Mouse (Mus musculus) stomach, embryonic 16.5 days (tissue): ENCODE measurements around the gene Lman1l. TPM values are rescaled to one million over a fixed set of nuclear protein-coding genes. Genes with fewer than 3 reads are reported as not detected.

Experiments
- ATAC-seq: fragments of 200-750 bp; cut with Nextera tagmentation; 2 replicates; pipeline ENCODE4 v1.8.0; 2017; ENCODE audit warnings: moderate number of reproducible peaks, moderate TSS enrichment; ENCODE audit not compliant: insufficient read depth, low FRiP score
- H3K27ac ChIP-seq: fragments of 300-500 bp; sonication (generic); 2 replicates; pipeline ENCODE4 v1.5.1; 2014; ENCODE audit warnings: low read length
- H3K27me3 ChIP-seq: fragments of 300-500 bp; sonication (generic); 2 replicates; pipeline ENCODE4 v1.6.1; 2014; ENCODE audit warnings: low read length, control low read depth, mixed read lengths; ENCODE audit not compliant: control insufficient read depth, insufficient read depth
- H3K36me3 ChIP-seq: fragments of 300-500 bp; sonication (generic); 2 replicates; pipeline ENCODE4 v1.6.1; 2014; ENCODE audit warnings: low read length; ENCODE audit not compliant: control insufficient read depth, insufficient read depth
- H3K4me1 ChIP-seq: fragments of 300-500 bp; sonication (generic); 2 replicates; pipeline ENCODE4 v1.6.1; 2014; ENCODE audit warnings: low read length, control low read depth, mixed read lengths; ENCODE audit not compliant: control insufficient read depth, insufficient read depth
- H3K4me2 ChIP-seq: fragments of 300-500 bp; sonication (generic); 2 replicates; pipeline ENCODE4 v1.6.1; 2014; ENCODE audit warnings: low read depth, low read length, mixed read lengths
- H3K4me3 ChIP-seq: fragments of 300-500 bp; sonication (generic); replicated peaks from 2 replicates; pipeline ENCODE4 v1.5.1; 2014; ENCODE audit warnings: mild to moderate bottlenecking, low read length
- H3K9ac ChIP-seq: fragments of 300-500 bp; sonication (generic); 2 replicates; pipeline ENCODE4 v1.6.1; 2014; ENCODE audit warnings: low read length
- H3K9me3 ChIP-seq: fragments of 300-500 bp; sonication (generic); replicated peaks from 2 replicates; pipeline ENCODE4 v1.6.1; 2016; ENCODE audit warnings: low read length, control low read depth; ENCODE audit not compliant: control insufficient read depth
- WGBS: fragments of 180-500 bp; shearing (Covaris S2); extraction: QIAGEN DNeasy Blood & Tissue Kit; methylation state at CpG from one replicate; pipeline ENCODE4 v1.1.7; 2014; 5-methylcytosine and 5-hydroxymethylcytosine counted together
- polyA plus RNA-seq: library from polyadenylated mRNA; unstranded; fragments of >200 nt; fragmentation: Nextera tagmentation; extraction: Ambion mirVana; gene quantifications from 2 replicates; pipeline ENCODE4 v1.2.1, GENCODE M21; 2015

Lman1l gene
- polyA plus RNA-seq, 1 experiment from 2014 or later: not detected

DNA sequence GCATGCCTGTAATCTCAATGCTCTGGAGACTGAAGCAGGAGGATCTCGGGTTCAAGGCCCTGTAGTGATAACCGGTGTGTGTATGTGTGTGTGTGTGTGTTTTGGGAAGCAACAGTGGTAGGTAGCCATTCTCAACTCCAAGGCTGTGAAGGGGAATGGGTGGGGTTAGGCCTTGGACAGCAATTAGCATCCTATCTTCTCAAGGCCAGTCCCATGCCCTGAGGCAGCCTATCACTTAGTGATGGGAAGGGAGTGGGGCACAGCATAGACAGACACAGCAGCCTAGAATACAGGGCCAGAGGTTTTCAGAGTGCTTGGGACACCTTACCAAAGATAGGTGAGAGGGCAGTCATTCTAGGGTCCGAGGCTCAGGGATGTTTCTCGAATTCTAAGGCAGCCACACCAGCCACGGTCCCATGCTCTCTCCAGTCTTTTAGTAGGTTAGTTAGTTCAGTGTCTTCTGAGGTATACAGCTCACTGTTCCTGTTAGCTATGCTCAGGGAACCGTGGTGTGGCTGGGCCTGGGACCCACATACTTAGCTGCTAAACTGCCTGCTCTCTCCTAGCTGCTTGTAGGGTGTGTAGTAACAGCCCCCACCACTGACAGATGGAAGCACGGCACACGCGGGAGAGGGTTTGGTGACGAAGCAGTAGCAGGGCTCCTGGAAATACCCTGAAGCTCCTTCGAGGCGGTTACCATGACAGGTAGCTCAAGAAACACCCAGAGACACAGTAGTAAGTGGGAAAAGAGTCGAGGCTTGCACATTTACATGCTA lies 21.4 kb upstream of the Lman1l start:
- ATAC-seq: no peak
- Histone ChIP-seq H3K4me3 (no peak overlapping the region), H3K27ac (0 out of 2 replicates have a peak overlapping the region, but pooled peaks have one; percentile 95), H3K36me3 (no peaks in the 10 kb centered on the region), H3K27me3 (no peaks in the 10 kb centered on the region), H3K4me1 (peaks cover 73% of the 10 kb centered on the region), H3K9me3 (no peaks in the 10 kb centered on the region), H3K9ac (peak overlapping the region; percentile 2; the same call in 1 of the 2 replicates), H3K4me2 (no peak overlapping the region; the same call in 1 of the 2 replicates)
- 81% methylated on average over 13 of the region's 13 CpGs for WGBS

DNA sequence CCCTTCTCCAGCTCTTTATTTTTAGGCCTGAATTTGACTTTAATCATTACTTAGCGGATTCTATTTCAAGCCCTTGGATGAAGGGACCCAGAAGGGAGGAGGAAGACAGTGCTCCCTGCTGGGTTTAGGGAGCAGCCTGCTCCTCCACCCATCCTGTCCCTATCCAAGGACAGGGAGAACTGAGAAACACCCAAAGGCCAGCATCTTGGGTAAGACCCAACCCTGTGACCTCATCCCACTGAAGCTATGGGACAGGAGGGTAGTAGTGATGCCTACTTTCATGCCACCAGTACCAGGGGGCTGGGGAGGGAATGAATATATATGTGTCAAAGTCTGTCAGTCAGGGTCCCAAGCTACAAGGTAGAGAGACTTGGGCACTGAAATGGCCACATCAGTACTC lies 20.4 kb upstream of the Lman1l start:
- H3K4me3 ChIP-seq: peak overlapping the region; percentile 32; the same call in 1 of the 2 replicates

DNA sequence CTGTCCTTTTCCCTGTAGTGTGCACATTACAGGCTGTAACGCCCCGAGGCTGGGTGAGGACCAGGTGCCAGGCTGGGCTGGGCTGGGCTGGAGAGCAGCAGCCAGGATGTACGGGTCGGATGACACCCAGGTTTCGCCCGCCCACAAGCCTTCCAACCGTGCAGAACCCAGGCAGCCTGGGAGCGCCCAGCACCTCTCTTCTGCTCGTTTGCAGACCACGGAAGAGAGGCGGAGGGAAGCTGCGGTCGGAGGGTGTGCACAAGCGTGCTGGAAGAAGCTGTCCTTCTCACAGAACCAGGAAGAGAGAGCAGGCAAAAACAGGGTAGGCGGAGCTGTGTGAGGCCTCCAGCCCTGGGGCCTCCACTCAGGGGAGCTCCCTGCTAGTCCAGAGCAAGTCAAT lies 19.8 kb upstream of the Lman1l start:
- WGBS: 4% methylated on average over 15 of the region's 15 CpGs
- Histone ChIP-seq H3K4me1 (peaks cover 69% of the 10 kb centered on the region), H3K9me3 (no peaks in the 10 kb centered on the region), H3K36me3 (no peaks in the 10 kb centered on the region), H3K4me2 (peak overlapping the region; percentile 57), H3K27me3 (no peaks in the 10 kb centered on the region), H3K27ac (peak overlapping the region; percentile 95), H3K9ac (peak overlapping the region; percentile 59), H3K4me3 (peak overlapping the region; percentile 32)
- peak; percentile 61 for ATAC-seq

More for the DNA sequence above, 20.4 kb upstream of the Lman1l start:
- Histone ChIP-seq H3K4me1 (peaks cover 69% of the 10 kb centered on the region), H3K4me2 (peak overlapping the region; percentile 57), H3K27me3 (no peaks in the 10 kb centered on the region), H3K27ac (peak overlapping the region; percentile 95), H3K9ac (peak overlapping the region; percentile 59), H3K9me3 (no peaks in the 10 kb centered on the region), H3K36me3 (no peaks in the 10 kb centered on the region)
- WGBS: 42% methylated on average over 1 of the region's 1 CpGs
- ATAC-seq: no peak

DNA sequence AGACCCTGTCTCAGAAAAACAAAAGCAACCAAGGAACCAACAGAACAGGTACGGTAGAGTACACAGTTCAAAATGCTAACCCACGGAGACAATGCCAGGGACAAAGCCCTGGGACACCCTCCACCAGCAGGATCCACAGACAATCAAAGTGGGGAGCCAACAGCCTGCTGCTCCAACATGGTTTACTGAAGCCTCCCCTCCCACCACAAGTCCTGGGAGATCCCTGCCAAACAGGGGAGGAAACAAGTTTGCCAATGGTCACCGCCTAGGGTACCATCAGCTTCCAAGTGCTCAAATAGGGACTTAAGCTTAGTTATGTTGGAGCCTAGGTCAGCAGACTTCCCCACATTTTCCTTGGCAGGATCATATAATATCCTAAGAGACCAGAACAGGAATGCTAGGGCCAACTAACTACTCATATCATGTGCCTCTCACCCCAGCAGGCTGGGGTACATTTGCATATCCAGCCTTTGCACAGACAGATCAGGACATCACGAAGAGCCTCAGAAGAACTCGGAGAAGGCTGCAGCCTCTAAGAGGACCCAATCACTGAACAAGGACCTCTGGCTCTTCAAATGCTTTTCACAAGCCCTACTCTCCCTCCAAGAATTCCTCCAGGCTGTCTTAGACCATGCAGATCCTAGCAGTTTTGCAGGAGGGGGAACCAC lies 19.2 kb upstream of the Lman1l start:
- Histone ChIP-seq H3K9ac (peak overlapping the region; percentile 59), H3K27ac (peak overlapping the region; percentile 95), H3K9me3 (no peaks in the 10 kb centered on the region), H3K4me1 (peaks cover 69% of the 10 kb centered on the region), H3K4me3 (peak overlapping the region; percentile 32), H3K36me3 (no peaks in the 10 kb centered on the region), H3K27me3 (no peaks in the 10 kb centered on the region), H3K4me2 (peak overlapping the region; percentile 57)
- 60% methylated on average over 5 of the region's 5 CpGs for whole genome bisulfite sequencing
- no peak for ATAC-seq

DNA sequence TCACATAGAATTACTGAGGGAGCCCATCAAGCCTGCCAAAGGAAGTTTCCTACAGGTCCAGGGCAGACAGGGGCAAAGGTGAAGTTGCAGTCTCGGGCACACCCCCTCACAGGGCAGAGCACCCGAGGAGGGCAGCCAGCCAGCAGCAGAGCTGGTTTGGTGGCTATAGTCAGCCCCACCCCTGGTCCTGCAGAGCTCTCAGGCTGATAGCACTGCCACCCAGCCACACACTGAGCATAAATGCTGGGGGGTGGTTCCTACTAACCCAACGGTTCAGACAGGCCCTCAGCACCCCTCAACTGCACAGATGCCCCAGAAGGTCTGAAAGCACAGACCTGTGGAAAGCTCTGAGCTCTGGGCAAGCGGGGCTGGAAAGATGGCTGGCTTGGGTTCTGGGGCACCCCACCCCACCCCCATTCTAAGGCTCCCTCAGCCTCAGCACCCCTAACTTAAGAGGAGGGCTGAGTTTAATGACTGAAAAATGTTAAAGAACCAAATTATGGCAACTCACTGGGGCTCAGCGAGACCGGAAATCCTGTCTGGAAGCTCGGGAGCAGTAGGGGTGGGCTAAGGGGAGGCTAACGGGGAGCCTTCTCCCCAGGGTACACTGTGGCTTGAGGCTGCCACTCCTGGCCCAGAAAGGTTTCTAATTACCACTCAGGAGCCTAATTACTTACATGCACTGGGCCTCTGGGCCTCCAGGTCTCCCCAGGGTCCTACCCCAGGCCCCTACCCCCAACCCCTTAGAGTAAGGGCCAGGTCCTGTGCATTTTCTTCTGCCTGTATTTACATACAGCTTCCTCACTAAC lies 18.3 kb upstream of the Lman1l start:
- no peaks in the 10 kb centered on the region for H3K9me3 ChIP-seq
- H3K4me1 ChIP-seq: peaks cover 68% of the 10 kb centered on the region
- H3K4me2 ChIP-seq: peak overlapping the region; percentile 57
- peak overlapping the region; percentile 95 for H3K27ac ChIP-seq
- peak overlapping the region; percentile 20; the same call in 1 of the 2 replicates for H3K4me3 ChIP-seq
- no peaks in the 10 kb centered on the region for H3K36me3 ChIP-seq
- H3K27me3 ChIP-seq: no peaks in the 10 kb centered on the region
- H3K9ac ChIP-seq: peak overlapping the region; percentile 59
- peak; percentile 87 for ATAC-seq
- WGBS: 33% methylated on average over 8 of the region's 8 CpGs

DNA sequence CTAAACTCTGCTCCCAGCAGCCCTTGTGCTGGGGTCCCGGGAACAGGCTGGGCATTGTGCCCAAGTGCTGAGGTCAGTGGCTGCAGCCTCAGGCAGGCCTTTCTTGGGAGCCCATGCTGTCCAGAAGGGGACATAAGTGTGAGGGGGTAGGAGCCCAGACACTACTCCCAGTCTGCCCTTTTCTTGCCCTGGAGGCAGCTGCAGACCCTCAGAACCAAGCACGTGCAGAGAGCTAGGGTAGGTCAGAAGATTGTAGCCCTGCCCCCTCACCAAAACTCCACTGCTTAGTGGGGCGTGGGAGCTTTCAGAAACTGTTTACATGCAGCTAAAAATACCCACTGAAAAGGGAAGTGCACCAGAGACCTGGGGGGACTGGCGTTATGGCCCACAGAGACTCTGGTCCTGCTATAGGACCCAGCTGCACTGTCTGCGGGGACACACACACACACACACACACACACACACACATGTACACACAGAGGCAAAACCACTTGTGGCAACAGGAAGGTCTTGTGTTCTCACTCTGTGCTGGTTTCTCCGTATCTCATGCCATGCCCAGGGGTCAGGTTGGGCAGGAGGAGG lies 17.3 kb upstream of the Lman1l start:
- Histone ChIP-seq H3K27me3 (no peaks in the 10 kb centered on the region), H3K4me3 (peak overlapping the region; percentile 20), H3K4me2 (peak overlapping the region; percentile 57), H3K36me3 (no peaks in the 10 kb centered on the region), H3K9ac (peak overlapping the region; percentile 59), H3K4me1 (peaks cover 63% of the 10 kb centered on the region), H3K9me3 (no peaks in the 10 kb centered on the region), H3K27ac (peak overlapping the region; percentile 95)
- 7% methylated on average over 6 of the region's 6 CpGs for WGBS
- ATAC-seq: peak; percentile 49; the same call in 1 of the 2 replicates

- H3K27me3 ChIP-seq: no peaks in the 10 kb centered on the region
- H3K9me3 ChIP-seq: no peaks in the 10 kb centered on the region
- peak overlapping the region; percentile 95 for H3K27ac ChIP-seq
- no peak overlapping the region for H3K4me3 ChIP-seq
- no peak overlapping the region for H3K9ac ChIP-seq
- peak overlapping the region; percentile 57 for H3K4me2 ChIP-seq
- WGBS: 37% methylated on average over 3 of the region's 3 CpGs
- ATAC-seq: no peak
- H3K36me3 ChIP-seq: no peaks in the 10 kb centered on the region
- peaks cover 62% of the 10 kb centered on the region for H3K4me1 ChIP-seq
These were observed 16.7 kb upstream of the Lman1l start for GRCm38 (mm10) chr9:57637272-57637671.

GRCm38 (mm10) chr9:57633481-57634024 lies 13.0 kb upstream of the Lman1l start:
- Histone ChIP-seq H3K4me1 (peaks cover 36% of the 10 kb centered on the region), H3K4me2 (no peak overlapping the region), H3K9me3 (no peaks in the 10 kb centered on the region), H3K27me3 (no peaks in the 10 kb centered on the region), H3K9ac (no peak overlapping the region), H3K4me3 (no peak overlapping the region), H3K27ac (peak overlapping the region; percentile 11; the same call in 1 of the 2 replicates), H3K36me3 (0 out of 2 replicates have a peak, but pooled peaks cover 10% of the 10 kb centered on the region)
- 30% methylated on average over 4 of the region's 4 CpGs for WGBS
- no peak for ATAC-seq
